Mouse (Mus musculus) brown adipose tissue, adult 24 weeks (tissue): ENCODE data around the gene Zfp281. TPM values are rescaled to one million over a fixed set of nuclear protein-coding genes. Genes with fewer than 3 reads are reported as not detected.

Experiments used
- polyA plus RNA-seq: library from polyadenylated mRNA; stranded (reverse); fragments of >200 nt; gene quantifications from 2 replicates; pipeline ENCODE4 v1.2.4, GENCODE M21; 2012; ENCODE audit not compliant: missing spikeins, insufficient read depth, insufficient read length

The Zfp281 gene
- polyA plus RNA-seq, 1 experiment = 4.3 TPM

Other genes with a start within 250 kb of the Zfp281 start
- 16.5 and 17.6 TPM in 2 replicates for gene Ddx59, start 209.6 kb upstream of the Zfp281 start, polyA plus RNA-seq
- gene Kif14, start 158.6 kb upstream of the Zfp281 start, polyA plus RNA-seq = not detected in 2 replicates